In genomic region chr2:144269306-144269650, GRCm38 (mm10) we compare ENCODE assay signal across 8 mouse cellular contexts. TPM values are rescaled to one million over a fixed set of nuclear protein-coding genes. Genes with fewer than 3 reads are reported as not detected.
A peak's percentile ranks its signal among the peaks of the same experiment; 100 is the strongest.
DNase-seq lines count a peak whose midpoint lies in the region; ATAC-seq and TF ChIP-seq lines count a peak whose summit lies in the region.

No protein-coding gene starts in this region.

- no peak for ATAC-seq in lung, postnatal 0 days
- ATAC-seq in embryonic facial prominence, embryonic 11.5 days (replicated peaks; ENCODE audit: insufficient number of reproducible peaks, low FRiP score, low TSS enrichment, low read depth): no peak
- no peak for ATAC-seq in intestine, embryonic 16.5 days
- ATAC-seq in neural tube, embryonic 14.5 days (ENCODE audit: low read depth): no peak
- no peak for ATAC-seq in monocyte, adult 5-6 weeks (replicated peaks; ENCODE audit: insufficient number of reproducible peaks, low FRiP score, low TSS enrichment, poor library complexity, severe bottlenecking)

- no peaks in the 10 kb centered on the region for H3K27me3 ChIP-seq in lung, postnatal 0 days (replicated peaks; ENCODE audit: insufficient read depth, low read length)
- no peaks in the 10 kb centered on the region for H3K27me3 ChIP-seq in embryonic facial prominence, embryonic 11.5 days (ENCODE audit: control insufficient read depth, insufficient read depth, low read length)
- H3K27me3 ChIP-seq in intestine, embryonic 16.5 days (replicated peaks; ENCODE audit: control insufficient read depth, insufficient read depth, low read length): no peaks in the 10 kb centered on the region
- H3K27me3 ChIP-seq in neural tube, embryonic 14.5 days (ENCODE audit: control insufficient read depth, insufficient read depth, low read length): no peaks in the 10 kb centered on the region

- H3K36me3 ChIP-seq in lung, postnatal 0 days (ENCODE audit: insufficient read depth, low read length): no peaks in the 10 kb centered on the region
- no peaks in the 10 kb centered on the region for H3K36me3 ChIP-seq in embryonic facial prominence, embryonic 11.5 days (replicated peaks; ENCODE audit: control insufficient read depth, insufficient read depth, low read depth, low read length)
- H3K36me3 ChIP-seq in intestine, embryonic 16.5 days (ENCODE audit: control insufficient read depth, insufficient read depth, low read length): peaks cover 2% of the 10 kb centered on the region; the same call in 1 of the 2 replicates
- no peaks in the 10 kb centered on the region for H3K36me3 ChIP-seq in neural tube, embryonic 14.5 days (ENCODE audit: control insufficient read depth, insufficient read depth, low read length)

- peaks cover 14% of the 10 kb centered on the region; the same call in 1 of the 2 replicates for H3K4me1 ChIP-seq in lung, postnatal 0 days (ENCODE audit: insufficient read depth, low read depth, low read length)
- no peaks in the 10 kb centered on the region for H3K4me1 ChIP-seq in embryonic facial prominence, embryonic 11.5 days (ENCODE audit: control insufficient read depth, insufficient read depth, low read length)
- peaks cover 18% of the 10 kb centered on the region for H3K4me1 ChIP-seq in intestine, embryonic 16.5 days (ENCODE audit: control insufficient read depth, insufficient read depth, low read length)
- H3K4me1 ChIP-seq in neural tube, embryonic 14.5 days (ENCODE audit: control insufficient read depth, insufficient read depth, low read length): peaks cover 19% of the 10 kb centered on the region

- peak overlapping the region; percentile 68 for H3K4me3 ChIP-seq in lung, postnatal 0 days (ENCODE audit: low read depth, low read length)
- H3K4me3 ChIP-seq in embryonic facial prominence, embryonic 11.5 days (ENCODE audit: low read depth, low read length): peak overlapping the region; percentile 82
- H3K4me3 ChIP-seq in intestine, embryonic 16.5 days (ENCODE audit: low read length): peak overlapping the region; percentile 93
- peak overlapping the region; percentile 88 for H3K4me3 ChIP-seq in neural tube, embryonic 14.5 days (ENCODE audit: low read depth, low read length)

- no peak for TF ChIP-seq CTCF in lung, postnatal 0 days (IDR thresholded peaks at IDR 0.05)

- no peak overlapping the region for H3K27ac ChIP-seq in lung, postnatal 0 days (ENCODE audit: low read length)
- no peak overlapping the region for H3K27ac ChIP-seq in embryonic facial prominence, embryonic 11.5 days (replicated peaks; ENCODE audit: low read depth, low read length)
- H3K27ac ChIP-seq in intestine, embryonic 16.5 days (ENCODE audit: low read length): 0 out of 2 replicates have a peak overlapping the region, but pooled peaks have one; percentile 11
- no peak overlapping the region for H3K27ac ChIP-seq in neural tube, embryonic 14.5 days (ENCODE audit: low read depth, low read length)

- H3K9ac ChIP-seq in lung, postnatal 0 days (replicated peaks; ENCODE audit: low read depth): peak overlapping the region; percentile 92; the same call in 1 of the 2 replicates
- H3K9ac ChIP-seq in embryonic facial prominence, embryonic 11.5 days (replicated peaks; ENCODE audit: low read length): peak overlapping the region; percentile 96
- peak overlapping the region; percentile 99 for H3K9ac ChIP-seq in intestine, embryonic 16.5 days (ENCODE audit: low read depth, low read length)
- peak overlapping the region; percentile 86; the same call in 1 of the 2 replicates for H3K9ac ChIP-seq in neural tube, embryonic 14.5 days (replicated peaks; ENCODE audit: low read depth, low read length)

- DNase-seq in lung, postnatal 0 days (ENCODE audit: low spot score): peak; percentile 18
- no peak for DNase-seq in lung, postnatal 36 days
- DNase-seq in embryonic facial prominence, embryonic 11.5 days (ENCODE audit: low spot score): peak; percentile 59
- DNase-seq in adrenal gland, postnatal 25 days: no peak
- DNase-seq in adrenal gland, postnatal 4 days (ENCODE audit: low spot score in 2 of 2): no peak

- H3K4me2 ChIP-seq in lung, postnatal 0 days (replicated peaks; ENCODE audit: low read depth, low read length): peak overlapping the region; percentile 84
- H3K4me2 ChIP-seq in embryonic facial prominence, embryonic 11.5 days (ENCODE audit: low read depth, low read length): peak overlapping the region; percentile 72
- peak overlapping the region; percentile 64 for H3K4me2 ChIP-seq in intestine, embryonic 16.5 days (ENCODE audit: low read depth, low read length)
- H3K4me2 ChIP-seq in neural tube, embryonic 14.5 days (ENCODE audit: low read depth, low read length): peak overlapping the region; percentile 56

- WGBS in lung, postnatal 0 days: 1% methylated on average over 11 of the region's 11 CpGs
- WGBS in embryonic facial prominence, embryonic 11.5 days: under 1% methylated on average over 11 of the region's 11 CpGs
- WGBS in intestine, embryonic 16.5 days: 1% methylated on average over 11 of the region's 11 CpGs
- WGBS in neural tube, embryonic 14.5 days: under 1% methylated on average over 11 of the region's 11 CpGs

- no peak for TF ChIP-seq EP300 in lung, postnatal 0 days (IDR thresholded peaks at IDR 0.05)

- H3K9me3 ChIP-seq in lung, postnatal 0 days (ENCODE audit: low read length): no peaks in the 10 kb centered on the region
- no peaks in the 10 kb centered on the region for H3K9me3 ChIP-seq in embryonic facial prominence, embryonic 11.5 days (replicated peaks; ENCODE audit: control insufficient read depth, low read length)
- no peaks in the 10 kb centered on the region for H3K9me3 ChIP-seq in intestine, embryonic 16.5 days (ENCODE audit: control insufficient read depth, low read length)
- no peaks in the 10 kb centered on the region for H3K9me3 ChIP-seq in neural tube, embryonic 14.5 days (ENCODE audit: control insufficient read depth, low read length)

RNA-seq across cellular contexts. Expression of gene Mgme1, which starts 1.2 kb away (rescaled TPM):
- 6.8 and 8.1 TPM in 2 replicates for polyA plus RNA-seq in lung, postnatal 0 days (2015; fragmentation: Nextera tagmentation; extraction: Ambion mirVana)
- 19.4 and 20.1 TPM in 2 replicates for polyA plus RNA-seq in embryonic facial prominence, embryonic 11.5 days (2014; fragmentation: Nextera tagmentation; extraction: Ambion mirVana)
- 22.8 and 23.9 TPM in 2 replicates for polyA plus RNA-seq in intestine, embryonic 16.5 days (2015; fragmentation: Nextera tagmentation; extraction: Ambion mirVana)
- 11.3 and 11.8 TPM in 2 replicates for polyA plus RNA-seq in neural tube, embryonic 14.5 days (2014; fragmentation: Nextera tagmentation; extraction: Ambion mirVana)
- total RNA-seq in adrenal gland, postnatal 25 days (2021): 25.8 and 26.8 TPM in 2 replicates
- 10 to 100 TPM; 16.5 to 17.1 TPM for total RNA-seq in adrenal gland, postnatal 4 days (2021)
- 5.7 to 13.8 TPM (median 6.8 TPM) in 3 replicates for total RNA-seq in monocyte, adult 5-6 weeks (2017)

RNA-seq across cellular contexts. Expression of gene Snx5, which starts 1.4 kb away (rescaled TPM):
- polyA plus RNA-seq in lung, postnatal 0 days (2015; fragmentation: Nextera tagmentation; extraction: Ambion mirVana): 61.2 and 68.5 TPM in 2 replicates
- polyA plus RNA-seq in embryonic facial prominence, embryonic 11.5 days (2014; fragmentation: Nextera tagmentation; extraction: Ambion mirVana): 145 and 148 TPM in 2 replicates
- polyA plus RNA-seq in intestine, embryonic 16.5 days (2015; fragmentation: Nextera tagmentation; extraction: Ambion mirVana): 147 and 149 TPM in 2 replicates
- polyA plus RNA-seq in neural tube, embryonic 14.5 days (2014; fragmentation: Nextera tagmentation; extraction: Ambion mirVana): 79.1 and 86.8 TPM in 2 replicates
- 91.6 and 107 TPM in 2 replicates for total RNA-seq in adrenal gland, postnatal 25 days (2021)
- 100 to 1,000 TPM; 136 to 138 TPM for total RNA-seq in adrenal gland, postnatal 4 days (2021)
- total RNA-seq in monocyte, adult 5-6 weeks (2017): 393 to 430 TPM (median 397 TPM) in 3 replicates

Comparison
In these comparisons a context has a peak if more than half of its experiments do, and no peak if none do; other contexts are left out.
1. DNase-seq: peak in lung, postnatal 0 days (single experiment) and embryonic facial prominence, embryonic 11.5 days (single experiment); none in lung, postnatal 36 days (single experiment), adrenal gland, postnatal 25 days (single experiment) and adrenal gland, postnatal 4 days (0 of 2).
2. Peak in every context shown above with its lines, with median percentiles within 50 percentile points of each other: H3K4me2 ChIP-seq, H3K4me3 ChIP-seq and H3K9ac ChIP-seq.